Mouse (Mus musculus) T-cell, adult 66 days (primary cell): Measurements from ENCODE around the gene Zfp398. TPM values are rescaled to one million over a fixed set of nuclear protein-coding genes. Genes with fewer than 3 reads are reported as not detected.

Experiments used
- total RNA-seq, 2 experiments: library from RNA; stranded (reverse); gene quantifications; 3 replicates in 1 of 2; 4 replicates in 1 of 2; pipeline ENCODE4 v1.2.4; 2023

Gene Zfp398
- total RNA-seq: 10 to 100 TPM; 35.8 to 39.5 TPM

DNA sequence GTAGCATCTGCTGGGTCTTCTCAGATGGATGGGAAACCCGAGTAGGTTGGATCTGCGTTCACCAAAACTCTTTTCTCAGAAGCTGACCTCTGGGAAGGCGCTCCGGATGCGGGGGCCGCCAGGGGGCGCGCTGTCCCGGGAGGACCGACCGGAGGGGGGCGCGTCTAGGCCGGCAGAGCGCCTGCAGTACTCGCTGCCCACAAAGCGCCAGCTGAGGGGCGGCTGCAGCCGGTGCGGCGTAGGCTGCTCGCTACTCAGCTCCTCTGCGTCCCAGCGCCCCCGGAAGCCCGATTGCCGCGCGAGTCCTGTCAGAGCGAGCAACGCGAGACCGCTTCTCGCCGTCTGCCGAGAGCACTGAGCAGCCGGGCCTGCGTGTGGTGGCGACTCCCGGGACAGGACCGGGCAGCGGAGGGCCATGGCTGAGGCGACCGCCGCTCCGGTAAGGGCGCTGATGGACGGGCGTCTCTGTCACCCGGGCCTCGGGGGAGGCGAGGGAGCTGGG is at the start of gene Zfp398:
TSS of gene Zfp398 (plus strand) at position 180 of the 502 bp plus-strand sequence.

DNA sequence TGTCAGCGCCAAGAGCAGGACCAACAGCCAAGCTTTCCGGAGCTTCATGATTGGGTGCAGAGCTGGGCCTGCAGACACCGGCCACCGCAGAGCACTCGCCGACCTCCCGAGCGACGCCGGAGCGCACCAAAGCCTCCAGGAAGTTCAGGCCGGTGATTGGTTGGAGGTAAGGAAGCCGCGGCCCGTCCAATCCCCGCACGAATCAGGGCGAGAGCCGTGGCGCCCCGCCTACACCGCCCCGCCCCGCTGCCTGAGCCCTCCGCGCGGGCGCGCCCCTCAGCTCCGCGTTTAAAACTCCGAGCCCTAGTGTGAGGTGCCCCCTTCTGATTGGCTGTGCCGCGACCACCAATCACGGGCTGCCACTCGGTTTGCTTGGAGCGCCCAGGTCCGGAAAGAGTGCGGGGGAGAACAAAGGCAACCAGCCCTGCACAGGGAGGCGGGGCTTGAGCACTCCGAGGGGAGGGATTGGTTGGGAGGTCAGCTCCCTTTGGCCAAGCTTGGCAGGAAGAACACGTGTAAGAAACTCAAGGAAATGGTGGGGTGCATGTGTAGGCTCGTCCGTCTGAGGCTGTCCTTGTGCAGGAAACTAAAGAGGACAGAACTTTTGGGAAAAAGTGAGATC is 22.1 kb upstream of the Zfp398 start, which contains the start of gene Pdia4:
TSS of gene Pdia4 (minus strand) at position 174 of the 622 bp plus-strand sequence.

DNA sequence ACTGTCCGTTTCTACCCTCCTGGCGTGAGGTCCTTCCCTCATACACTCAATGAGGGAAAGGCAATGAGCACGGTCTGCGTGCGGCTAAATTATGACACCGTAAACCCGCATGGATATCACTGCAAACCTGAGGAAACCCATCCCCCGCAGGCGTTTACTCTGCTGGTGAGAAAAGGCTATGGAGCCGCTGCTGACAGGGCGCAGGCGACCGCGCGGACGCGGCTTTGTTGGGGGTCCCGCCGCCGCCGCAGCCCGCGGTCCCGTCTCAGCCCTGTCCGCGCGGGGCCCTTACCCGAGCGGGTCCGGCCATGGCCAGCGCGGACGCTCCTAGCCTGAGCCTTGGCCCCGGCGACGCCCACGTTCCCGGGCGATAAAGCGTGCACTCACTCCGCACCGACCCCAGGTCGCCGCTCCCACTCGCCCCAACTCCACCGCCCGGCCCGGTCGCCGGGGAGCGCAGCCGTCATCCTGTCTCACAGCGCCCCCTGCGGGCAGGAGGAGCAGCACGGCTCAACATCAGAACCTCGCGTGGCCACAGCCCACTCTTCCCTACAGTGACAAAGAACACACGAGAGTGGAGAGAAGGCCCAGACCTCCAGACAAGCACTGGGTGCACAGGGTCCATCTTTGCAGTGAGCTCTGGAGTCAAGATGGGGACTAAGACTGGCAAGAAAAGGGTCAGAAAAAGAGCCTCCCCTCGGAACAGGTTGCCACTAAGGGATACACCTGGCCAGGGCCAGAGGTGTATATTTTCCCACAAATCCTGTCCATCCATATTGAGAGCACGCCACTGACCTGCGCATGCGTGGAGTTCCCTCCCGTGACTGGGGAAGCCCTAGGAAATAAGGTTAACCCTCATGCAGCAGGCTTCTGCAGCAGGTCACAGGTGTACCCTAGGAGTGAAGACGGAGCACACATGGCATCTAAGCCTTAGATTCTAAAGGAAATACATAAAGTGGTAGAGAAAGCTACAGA is 5.1 kb upstream of the Zfp398 start, which contains the start of gene Zfp786:
TSS of gene Zfp786 (minus strand) at position 764 of the 975 bp plus-strand sequence.

DNA sequence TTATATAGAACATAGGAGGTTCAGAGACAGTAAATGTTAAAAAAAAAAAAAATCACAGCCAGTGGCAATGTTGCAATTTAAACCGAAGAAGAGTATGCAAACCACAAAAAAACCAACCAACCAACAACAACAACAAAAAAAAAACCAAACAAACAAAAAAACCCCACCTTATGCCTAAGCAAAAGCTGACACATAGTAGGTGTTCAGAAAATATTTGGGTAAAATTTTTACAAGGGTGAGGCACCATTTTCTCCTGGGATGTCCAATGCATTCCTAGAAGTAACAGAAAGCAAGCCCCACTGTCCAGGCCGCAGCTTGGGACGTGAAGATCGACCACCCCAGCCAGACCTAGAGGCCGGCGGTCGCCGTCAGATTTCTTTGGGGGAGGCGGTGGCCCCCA is 41.6 kb downstream of the Zfp398 start, which contains the start of gene Zfp282:
TSS of gene Zfp282 (plus strand) at position 147 of the 400 bp plus-strand sequence.

DNA sequence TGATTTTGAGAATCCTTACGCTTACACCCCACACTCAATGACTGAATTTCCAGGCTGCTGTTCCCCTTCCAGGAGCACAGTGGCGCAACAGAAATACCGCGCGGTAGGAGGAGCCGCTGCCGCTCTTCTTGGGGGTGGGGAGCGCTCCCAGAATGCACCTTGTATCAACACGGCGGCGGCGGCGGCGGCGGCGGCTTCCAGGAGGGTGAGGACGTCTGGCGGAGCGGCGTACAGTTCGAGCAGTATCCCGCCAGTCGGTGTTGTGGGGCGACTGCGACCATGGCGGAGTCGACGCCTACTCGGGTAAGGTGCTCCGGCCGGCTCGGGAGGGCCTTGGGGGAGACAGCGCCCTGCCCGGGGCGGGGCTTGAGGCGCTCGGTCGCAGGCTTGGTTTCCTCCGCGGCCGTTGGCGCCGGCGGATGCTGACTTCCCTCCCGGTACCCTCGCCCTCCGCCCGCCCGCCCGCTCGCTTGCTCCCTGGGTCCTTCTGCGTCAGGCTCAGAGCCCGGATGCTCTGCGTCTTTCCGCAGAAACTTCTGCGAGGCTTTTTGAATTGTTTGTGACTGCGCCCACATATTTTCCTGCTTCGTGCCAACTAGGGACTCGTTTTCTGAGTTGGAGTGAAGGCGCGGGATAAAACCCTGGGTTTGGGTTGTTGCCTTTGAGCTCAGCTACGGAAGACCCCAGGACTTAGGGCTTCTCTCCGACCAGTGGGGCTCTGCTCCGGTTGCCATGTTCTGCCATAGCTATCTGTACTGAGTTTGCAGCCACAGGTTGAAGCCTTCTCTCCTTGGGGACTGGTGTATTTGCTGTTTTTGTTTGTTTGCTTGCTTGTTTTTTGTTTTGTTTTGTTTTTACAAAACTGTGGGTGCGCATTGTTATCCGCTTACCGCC is 85.2 kb downstream of the Zfp398 start, which contains the start of gene Zfp212:
TSS of gene Zfp212 (plus strand) at position 30 of the 894 bp plus-strand sequence.

Other genes starting within 250 kb of the Zfp398 start
- 10 to 100 TPM; 37.4 to 46.8 TPM for gene Ezh2, start 240.3 kb upstream of the Zfp398 start, total RNA-seq
- 10 to 100 TPM; 75.3 to 82.5 TPM for gene Pdia4, start 22.2 kb upstream of the Zfp398 start, total RNA-seq
- under 1 TPM; 0.24 to 0.58 TPM for gene Zfp786, start 4.8 kb upstream of the Zfp398 start, total RNA-seq
- 10 to 100 TPM; 15.2 to 15.5 TPM for gene Zfp282, start 41.5 kb downstream of the Zfp398 start, total RNA-seq
- gene Zfp212, start 84.8 kb downstream of the Zfp398 start, total RNA-seq: 10 to 100 TPM; 54.2 to 63.8 TPM
- 10 to 100 TPM; 23.2 to 23.4 TPM for gene Zfp956, start 117.7 kb downstream of the Zfp398 start, total RNA-seq
- gene Zfp777, start 213.2 kb downstream of the Zfp398 start, total RNA-seq: 10 to 100 TPM; 44.9 to 53.0 TPM